Mouse (Mus musculus) heart, adult 11 months (tissue): ENCODE results near the gene Cdh15.

Experiments used
- DNase-seq: peaks from one replicate; pipeline ENCODE4 v3.0.0; 2022

The Cdh15 gene

DNA sequence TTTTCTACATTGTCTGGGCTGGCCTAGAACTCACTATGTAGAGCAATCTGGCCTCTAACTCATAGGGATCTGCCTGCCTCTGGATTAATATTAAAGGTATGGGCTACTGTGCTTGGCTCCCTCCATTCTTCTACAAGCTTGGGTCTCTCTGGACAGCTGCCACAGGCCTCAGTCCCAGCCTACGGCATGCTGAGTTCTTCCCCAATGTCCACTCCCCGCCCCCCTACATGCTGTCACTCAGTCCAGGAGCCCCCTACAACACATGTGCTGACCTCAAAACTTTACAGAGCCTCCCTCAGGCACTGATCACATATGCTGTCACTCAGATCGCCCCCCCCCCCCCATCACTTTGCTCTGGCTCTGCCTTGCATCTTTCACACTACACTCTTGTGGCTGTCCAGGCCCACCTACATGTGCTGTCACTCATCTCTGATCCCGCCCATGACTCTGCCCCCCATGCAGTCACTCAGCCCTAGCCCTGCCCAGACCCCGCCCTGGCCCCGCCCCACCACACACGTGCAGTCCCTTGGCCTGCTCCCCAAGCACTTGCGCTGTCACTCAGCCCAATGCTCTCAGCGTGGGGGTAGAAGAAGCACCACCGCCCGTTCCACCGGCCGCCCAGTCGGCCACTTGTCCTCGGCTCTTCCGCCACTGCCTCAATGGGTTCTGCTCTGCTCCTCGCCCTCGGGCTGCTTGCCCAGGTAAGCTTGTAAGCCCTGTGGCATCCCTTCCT lies at the start of gene Cdh15:
Gene Cdh15, plus strand, starts transcription at position 138 of the 733 bp plus-strand sequence.
- peak; percentile 91 for DNase-seq

DNA sequence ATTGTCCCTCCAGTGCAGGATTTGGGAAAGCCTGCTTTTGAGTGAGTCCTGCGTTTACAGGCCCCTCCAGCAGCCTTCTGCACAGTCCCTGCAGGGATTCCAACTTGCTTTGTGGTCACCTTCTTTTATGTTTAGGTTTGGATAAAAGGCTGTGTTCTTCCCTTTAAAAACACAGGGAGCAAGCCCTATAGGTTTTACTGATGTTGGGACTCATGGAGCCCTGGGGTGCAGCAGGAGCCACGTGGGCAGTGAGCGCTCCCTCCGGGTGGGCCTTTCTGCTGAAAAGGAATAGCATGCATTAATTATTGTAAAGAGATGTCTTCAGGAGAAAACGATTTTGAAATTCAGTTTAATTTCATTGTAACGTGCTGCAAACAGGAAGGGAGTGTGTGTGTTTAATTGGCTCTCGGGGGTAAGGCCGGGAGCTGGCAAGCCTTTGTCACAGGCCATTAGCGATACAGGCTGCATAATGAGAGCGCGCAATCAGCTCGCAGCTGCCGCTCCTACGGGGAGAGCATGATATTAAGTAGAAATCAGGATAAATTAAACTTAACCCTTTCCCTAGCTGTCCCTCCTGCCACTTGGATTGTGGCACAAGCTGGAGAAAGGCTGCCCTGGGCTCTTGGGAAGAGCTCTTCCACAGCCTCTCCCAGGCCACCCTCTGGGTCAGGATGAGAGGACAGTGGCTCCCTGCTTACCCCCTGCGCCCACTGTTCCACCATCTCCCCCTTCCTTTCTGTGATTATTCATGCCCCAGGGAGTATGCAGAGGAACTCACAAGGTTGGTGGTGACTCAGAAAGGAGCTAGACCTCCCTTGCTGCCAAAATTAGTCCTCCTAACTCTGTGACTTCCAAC lies 43.6 kb upstream of the Cdh15 start:
- DNase-seq, result no peak

DNA sequence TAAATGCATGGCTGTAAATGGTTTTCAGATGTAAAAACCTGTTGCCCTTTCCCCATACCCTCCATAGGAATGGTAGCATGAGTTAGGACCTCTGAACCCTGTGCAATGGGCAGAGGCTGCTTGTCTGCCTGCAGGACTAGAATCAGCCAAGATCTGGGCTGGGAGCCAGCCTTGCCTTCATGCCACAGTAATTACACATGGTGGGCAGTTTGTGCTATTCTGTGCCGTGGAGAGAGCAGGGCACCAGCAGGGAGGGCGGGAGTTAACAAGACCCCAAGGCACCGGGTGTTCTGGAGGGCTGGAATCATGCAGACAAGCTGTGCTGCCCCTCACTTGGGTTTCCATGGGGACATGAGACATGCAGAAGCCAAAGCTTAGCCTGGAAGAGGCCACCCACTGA lies 42.4 kb upstream of the Cdh15 start:
- DNase-seq, result no peak

DNA sequence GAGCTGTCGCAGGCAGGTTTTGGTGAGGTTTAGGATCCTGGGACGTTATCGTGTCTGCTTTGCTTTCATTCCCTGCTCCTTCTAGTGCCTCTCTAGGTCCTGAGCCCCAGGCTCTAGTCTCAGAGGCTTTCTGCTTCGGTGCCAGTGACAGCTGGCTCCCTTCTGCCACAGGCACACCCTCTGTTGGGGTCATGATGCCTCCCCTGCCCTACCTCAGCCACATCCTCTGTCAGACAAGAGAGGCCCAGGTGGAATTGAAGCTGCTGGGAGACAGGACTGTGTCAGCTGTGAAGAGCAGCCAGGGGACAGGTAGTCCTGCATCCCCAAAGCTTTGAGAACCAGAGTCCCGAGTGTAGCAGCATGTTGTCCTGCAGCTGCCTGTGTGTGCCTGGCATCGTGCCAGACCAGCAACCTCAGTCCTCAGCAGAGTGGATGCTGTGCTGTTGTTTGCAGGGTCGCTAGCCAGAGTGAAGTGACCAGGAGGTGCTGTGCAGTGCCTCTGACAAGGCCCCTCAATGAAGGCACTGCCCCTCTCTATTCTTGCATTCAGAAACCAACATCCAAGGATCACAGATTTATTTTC lies 40.7 kb upstream of the Cdh15 start:
- DNase-seq, result no peak

DNA sequence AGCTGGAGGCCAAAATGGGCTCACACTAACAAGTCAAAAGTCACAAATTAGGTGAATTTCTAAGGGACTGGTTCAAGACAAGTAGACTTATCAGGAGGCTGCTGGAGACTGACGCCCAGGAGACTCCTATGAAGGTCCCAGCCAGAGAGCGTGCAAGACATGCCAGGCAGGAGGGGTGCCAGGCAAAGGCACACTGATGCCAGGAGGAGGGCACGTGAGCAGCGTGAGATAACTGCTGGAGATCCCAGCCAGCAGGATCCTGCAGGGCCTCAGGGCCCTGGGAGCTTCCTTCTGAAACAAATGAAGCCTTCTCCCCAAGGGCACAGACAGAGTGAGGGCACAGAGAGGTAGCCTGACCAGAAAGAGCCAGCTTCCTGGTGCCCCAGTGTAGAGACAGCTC lies 39.9 kb upstream of the Cdh15 start:
- peak; percentile 94 for DNase-seq

DNA sequence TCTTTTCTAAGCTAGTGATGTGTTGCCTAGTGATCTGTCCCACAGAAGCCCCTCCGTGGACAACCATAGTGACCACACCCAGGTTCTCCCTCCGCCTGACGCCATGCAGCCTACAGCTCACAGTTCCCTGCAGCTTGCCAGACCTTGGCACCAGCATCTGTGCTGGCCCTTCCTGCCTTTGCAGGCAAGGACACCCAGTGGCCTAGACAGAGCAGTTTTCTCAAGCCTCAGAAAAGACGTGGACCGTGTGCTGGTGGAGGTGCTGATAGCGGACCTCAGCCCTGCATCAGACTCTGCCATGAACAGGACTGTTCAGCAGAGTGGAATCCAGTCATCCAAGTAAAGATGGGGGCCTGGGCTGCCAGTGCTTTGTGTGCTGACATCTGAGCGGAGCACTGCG lies 37.4 kb upstream of the Cdh15 start:
- peak; percentile 87 for DNase-seq

DNA sequence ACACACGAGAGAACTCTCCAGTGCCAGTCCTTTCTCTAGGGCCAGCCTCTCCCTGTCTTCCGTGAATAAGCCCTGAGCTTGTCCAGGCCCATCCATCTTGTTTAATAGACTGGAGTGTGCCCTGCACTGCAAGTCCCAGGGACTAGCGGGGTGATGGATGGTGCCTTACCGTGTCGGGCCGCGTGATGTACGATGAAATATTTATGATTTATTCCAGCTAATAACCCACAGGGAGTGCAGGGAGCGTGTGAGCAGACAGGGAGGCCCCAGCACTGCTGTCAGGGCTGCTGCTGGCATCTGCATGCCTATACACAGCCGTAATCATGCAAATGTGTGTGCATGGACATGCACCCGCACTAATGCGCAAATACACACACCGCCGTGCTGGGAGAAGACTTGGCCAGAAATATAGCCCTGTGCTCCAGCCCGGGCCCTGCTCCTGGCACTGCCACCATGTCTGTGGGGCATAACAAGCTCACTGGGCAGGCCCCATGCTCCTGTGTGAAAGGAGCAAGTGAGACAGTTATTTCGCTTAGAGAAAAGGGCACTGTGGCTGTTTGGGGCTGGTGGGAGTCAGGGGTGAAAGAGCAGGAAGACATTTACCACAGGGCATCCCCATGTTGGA lies 35.8 kb upstream of the Cdh15 start:
- DNase-seq, result no peak

DNA sequence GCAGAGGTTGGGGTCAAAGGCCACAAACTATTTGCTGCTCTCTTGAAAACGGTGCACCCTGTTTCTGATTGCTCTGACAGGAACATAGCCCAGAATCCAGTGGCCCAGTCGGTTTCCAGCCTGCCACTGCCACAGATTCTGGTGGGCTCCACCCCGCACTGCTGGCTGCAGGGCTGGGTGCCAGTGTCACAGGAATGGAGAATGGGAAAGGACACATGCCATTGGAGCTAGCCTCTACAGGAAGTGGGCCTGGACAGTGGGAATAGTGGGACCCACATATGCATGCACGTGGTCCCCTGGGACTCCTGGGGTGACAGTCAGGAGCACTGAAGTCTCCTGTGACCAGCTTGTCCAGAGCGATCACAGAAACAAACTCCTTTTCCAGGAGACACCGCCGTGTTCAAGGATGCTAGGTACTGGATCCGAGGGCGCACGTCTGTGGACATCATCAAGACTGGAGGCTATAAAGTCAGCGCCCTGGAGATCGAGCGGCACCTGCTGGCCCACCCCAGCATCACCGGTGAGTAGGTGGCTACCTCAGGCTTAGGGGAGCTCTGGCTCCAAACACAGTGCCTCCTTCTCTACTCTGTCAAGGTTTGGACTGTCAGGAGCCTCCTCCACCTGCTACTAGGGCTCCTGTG lies 35.0 kb upstream of the Cdh15 start:
- DNase-seq, result peak; percentile 88

DNA sequence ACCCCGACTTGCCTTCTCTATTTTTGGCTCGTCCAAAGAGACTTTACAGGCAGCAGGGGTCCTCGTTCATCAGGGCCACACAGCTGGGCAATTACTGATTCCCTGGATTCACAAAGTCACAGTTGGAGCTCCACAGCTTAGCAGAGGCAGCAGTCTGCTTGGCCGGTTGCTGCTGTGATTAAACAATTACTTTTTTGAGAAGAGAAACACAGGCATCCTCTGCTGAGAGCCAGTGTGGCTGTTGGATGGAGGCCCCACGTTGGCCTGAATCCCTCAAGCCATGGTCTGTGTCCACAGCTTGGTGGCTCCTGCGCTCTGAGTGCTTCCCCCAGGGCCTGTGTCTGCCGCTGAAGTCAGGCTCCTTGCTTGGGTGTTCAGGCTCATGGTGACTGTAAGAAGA lies 33.2 kb upstream of the Cdh15 start:
- no peak for DNase-seq

DNA sequence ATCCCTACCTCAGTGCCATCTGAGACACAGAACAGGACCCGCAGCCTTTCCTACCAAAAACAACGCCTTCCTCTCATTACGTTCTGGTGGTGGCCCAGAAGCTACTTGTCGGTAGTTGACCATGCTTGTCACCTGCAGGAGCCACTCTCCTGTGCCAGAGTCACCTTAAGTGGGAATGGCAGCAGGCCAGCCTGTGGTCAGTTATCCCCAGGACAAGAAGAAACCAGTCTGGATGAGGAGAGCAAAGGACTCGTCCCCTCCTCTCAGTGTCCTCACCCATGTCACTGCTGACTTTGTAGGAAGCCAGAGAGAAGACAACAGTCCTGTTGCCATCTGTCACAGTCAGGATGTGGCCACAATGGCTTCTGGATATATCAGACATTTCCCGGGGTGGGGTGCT lies 30.8 kb upstream of the Cdh15 start:
- no peak for DNase-seq

DNA sequence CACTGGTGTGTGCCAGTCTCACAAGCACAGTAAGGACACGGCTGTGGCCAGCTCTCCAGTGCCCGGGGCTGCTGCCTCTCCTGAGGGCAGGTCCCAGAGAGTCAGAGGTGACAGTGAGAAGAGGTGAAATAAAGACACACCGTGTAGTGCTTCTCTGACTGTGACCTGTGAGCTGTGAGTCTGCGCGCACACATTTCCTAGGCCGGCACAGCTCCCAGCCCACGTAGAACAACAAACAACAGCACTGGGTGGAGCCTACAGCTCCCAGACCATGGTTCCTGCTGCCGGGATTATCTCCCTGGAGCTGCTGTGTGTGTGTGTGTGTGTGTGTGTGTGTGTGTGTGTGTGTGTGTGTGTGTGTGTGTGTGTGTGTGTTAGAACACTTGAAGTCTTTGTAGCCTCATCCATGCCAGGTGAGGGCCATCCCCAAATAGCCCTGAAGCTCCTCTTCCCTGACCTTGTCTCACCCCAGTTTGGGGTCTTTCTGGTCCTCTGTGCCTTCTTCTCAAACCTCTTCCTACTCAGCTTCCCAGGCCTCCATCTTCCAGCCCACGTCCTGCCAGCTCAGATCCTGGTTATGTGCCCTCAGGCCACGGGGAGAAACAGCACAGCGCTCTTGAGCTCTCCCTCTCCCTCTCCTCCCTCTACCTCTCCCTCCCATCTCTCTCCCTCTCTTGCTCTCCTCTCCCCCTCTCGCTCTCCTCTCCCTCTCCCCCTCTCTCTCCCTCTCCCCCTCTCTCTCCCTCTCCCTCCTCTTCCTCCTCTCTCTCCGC lies 29.9 kb upstream of the Cdh15 start:
- DNase-seq, result no peak

DNA sequence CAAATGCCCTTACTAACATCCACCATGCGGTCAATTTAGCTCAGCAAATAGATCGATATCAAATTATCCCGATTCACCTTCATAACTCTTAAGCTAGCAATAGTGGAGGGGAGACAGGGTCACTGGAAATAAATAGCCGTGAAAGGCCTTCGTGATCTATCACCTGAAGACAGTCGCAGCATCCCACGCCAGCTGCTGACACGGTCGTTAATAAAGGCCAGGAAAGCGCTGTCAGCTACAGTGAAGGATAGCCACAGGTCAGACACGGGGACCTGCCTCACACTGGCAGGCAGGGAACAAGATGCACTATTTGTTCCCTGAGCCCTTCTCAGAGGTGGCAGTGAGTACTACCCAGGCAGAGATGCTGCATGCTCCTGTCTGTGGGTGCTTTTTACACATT lies 28.0 kb upstream of the Cdh15 start:
- DNase-seq, result no peak

DNA sequence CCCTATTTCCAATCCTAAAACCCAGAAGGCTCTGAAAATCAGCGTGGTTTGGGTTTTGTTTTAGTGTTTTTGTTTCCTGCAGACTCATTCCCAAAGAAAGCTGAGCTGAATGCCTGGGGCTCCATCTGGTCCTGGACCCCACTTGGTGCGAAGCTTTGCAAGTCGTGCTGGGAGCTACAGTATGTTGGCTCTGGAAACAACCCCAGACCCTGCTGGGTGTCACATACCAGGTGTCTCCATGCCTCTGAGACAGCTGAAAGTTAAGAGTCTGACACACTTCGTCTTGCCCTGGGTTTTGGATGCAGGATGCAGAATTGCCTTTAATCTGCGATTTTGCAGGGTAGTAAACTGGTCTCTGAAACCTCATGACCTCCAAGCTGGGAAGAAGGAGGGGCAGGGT lies 23.2 kb upstream of the Cdh15 start:
- no peak for DNase-seq

DNA sequence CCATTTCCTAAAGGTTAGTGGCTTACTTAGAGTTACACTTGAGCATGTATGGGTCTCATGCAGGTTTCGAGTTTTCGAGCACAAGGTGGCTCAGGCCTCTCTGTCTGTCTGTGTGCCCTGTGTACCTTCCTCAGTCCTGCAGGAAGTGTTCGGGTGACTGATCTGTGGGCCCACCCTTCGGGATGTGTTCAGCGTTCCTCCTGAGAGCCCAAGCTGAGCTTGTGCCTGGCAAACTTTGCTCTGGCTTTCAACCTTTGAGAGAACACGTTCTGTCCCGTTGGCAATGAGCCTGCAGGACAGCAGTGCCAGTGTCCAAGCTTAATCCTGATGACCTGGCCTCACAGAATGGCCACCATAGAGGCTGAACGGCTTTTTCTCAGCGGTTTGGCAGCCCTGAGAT lies 22.8 kb upstream of the Cdh15 start:
- DNase-seq, result no peak

DNA sequence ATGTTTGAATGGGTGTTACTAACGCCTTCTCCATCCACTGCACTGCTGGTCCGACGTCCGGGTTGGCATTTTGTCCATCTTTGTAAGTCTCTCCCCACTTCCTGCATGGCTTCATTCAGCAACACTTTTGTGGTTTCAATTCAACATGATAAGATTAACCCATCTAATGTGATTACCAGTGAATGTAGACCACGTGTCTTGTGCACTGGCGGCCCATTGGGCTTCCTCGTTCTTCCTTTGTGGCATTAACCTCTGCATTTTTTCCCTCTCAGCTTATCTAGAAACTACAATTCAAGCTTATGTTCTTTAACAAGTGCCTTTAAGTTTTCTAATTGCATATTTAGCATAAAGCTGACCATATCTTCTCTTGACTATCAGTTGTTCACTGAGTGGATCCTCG lies 22.4 kb upstream of the Cdh15 start:
- no peak for DNase-seq

DNA sequence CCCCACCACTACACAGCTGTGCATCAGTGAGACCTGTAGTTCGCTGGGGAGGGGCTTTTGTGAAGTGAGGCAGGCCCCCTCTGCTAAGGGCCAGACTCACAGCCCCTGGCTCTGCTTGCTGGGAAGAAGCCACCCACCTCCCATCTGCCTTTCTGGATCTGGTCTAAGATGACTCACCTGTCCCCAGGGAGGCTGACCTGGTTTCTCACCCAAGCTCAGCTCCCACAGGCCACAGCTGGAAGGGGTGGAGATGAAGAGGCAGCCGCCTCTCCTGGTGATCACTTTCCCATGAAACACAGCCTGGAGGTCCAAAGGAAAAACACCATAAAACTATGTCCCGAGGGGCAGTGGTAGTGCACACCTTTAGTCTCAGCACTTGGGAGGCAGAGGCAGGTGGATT lies 18.4 kb upstream of the Cdh15 start:
- DNase-seq, result no peak

DNA sequence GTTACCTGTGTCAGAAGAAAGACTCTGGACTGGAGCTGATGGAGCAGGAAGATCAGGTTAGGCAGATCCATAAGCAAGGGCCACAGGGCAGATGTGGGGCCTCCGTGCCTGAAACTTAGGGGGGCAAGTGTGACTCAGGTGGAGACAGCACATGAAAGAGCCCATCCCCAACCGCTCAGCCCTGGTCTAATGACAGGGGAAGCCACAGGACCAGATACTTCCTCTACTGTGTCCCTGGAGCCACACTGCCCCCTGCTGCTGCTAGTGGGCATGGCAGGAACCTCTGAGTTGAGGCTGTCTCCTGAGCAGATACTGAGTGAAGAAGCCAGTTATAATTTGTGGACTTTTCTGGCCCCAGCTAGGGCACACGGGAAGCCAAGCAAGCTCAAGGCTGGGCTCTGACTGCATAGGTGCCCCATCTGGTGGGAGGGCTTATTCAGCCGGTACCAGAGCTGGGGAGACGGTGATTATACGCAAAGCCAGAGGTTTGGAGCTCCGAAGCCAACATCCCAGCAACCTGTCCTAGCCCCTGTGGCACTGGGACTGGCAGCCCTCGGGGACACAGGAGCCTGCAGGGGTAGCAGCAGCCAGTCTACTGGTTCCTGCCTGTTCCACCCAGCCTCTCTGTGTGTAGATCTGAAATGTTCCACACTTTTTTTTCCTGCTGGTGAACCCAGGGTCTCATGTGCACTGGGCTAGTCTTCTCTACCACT lies 17.3 kb upstream of the Cdh15 start:
- DNase-seq, result peak; percentile 98

DNA sequence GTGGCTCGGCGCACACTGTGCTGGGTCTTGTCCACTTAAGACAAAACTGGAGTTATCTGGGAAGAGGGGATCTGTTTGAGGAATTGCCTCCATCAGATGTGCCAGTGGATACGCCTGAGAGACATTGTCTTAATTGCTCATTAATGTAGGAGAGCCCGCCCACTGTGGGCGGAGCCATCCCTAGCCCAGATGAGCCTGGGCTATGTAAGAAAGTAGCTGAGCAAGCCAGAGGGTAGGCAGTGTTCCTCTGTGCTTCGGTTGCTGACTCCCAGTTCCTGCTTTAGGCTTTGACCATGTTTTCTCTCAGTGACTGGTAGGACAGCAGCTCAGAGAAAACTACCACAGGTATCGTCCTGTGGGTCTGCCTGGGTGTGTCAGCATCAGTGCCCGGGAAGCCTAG lies 13.3 kb upstream of the Cdh15 start:
- no peak for DNase-seq

DNA sequence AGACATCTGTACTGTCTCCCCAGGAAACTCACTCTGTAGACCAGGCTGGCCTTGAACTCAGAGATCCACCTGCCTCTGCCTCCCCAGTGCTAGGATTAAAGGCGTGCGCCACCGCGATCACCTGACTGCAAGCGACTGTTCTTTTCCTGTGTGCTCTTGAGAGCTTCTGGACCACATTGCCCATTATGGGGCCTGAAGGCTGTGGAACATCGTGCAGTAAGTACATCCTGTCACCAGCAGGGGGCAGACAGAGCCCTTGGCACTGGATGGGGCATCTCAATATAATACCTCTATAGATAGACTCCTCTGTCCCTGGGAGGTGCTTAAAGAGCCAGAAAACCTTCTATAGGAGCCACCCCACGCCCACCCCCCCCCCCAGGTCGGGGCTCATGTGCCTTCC lies 12.8 kb upstream of the Cdh15 start:
- peak; percentile 94 for DNase-seq

DNA sequence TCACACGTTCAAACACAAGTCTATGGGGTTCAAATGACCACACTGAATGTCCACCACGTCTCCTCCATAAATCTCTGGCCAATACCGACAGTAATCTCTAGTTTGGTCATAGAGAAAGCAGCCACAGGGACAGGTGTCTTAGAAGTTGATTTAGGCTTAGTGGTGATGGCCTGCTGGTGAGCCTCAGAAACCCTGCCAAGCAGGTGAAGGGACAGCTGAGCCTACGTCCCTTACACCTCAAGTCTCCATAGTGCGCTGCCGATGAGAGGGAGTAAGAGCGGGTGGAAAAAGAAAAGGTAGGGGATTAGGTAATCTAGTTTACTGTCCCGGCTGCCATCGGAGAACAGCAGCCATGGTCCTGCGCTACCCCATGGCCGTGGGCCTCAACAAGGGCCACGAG lies 11.6 kb upstream of the Cdh15 start:
- no peak for DNase-seq

DNA sequence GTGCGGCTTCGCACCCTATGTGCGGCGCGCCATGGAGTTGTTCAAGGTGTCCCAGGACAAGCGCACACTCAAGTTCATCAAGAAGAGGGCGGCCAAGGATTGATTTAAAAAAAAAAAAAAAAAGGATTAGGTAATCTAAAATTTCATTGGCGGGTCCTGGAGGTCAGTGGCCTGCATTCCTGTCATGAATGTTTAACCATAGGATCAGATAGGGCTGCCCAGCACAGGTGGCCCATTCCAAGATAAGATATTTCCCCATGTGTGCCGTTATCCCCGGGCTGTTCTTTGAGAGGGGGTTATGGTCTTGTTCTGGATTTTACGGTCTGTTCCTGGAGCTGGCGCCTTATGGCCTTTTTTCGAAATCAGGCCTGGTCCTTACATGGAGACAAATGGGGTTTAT lies 11.1 kb upstream of the Cdh15 start:
- no peak for DNase-seq

DNA sequence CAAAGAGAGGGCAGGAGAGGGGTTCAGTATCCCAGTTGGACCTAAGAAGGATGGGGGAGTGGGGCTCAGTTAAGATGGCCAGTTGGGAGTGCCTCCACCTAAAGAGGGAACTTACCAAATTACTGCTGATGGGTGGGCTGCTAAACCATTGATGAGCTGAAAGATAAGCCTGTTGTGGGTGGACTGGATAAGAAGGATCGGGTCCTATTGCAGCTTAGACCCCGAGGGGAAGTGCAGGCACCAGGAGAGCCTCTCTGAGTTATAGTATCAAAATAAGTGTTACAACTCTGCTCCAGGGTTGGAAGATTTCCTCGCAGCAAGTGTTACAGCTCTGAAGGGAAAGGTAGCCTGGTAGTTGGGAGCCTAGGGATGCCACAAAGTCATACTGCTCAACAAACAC lies 3.6 kb upstream of the Cdh15 start:
- no peak for DNase-seq
